Mouse (Mus musculus) neural tube, embryonic 11.5 days (tissue): Measurements from ENCODE around the gene Megf11. TPM values are rescaled to one million over a fixed set of nuclear protein-coding genes. Genes with fewer than 3 reads are reported as not detected.

ENCODE experiments used
- ATAC-seq: fragments of 200-750 bp; cut with Nextera tagmentation; 2 replicates; pipeline ENCODE4 v1.8.0; 2017; ENCODE audit warnings: moderate number of reproducible peaks, mild to moderate bottlenecking, moderate TSS enrichment, moderate library complexity; ENCODE audit not compliant: insufficient read depth, low FRiP score, low TSS enrichment
- DNase-seq: peaks from one replicate; pipeline ENCODE4 v3.0.0-alpha.2; 2015; ENCODE audit warnings: low spot score
- H3K27ac ChIP-seq: fragments of 300-500 bp; sonication (generic); 2 replicates; pipeline ENCODE4 v1.5.1; 2014; ENCODE audit warnings: low read depth, mild to moderate bottlenecking, low read length
- H3K27me3 ChIP-seq: fragments of 300-500 bp; sonication (generic); 2 replicates; pipeline ENCODE4 v1.6.1; 2014; ENCODE audit warnings: mild to moderate bottlenecking, low read length, mixed read lengths; ENCODE audit not compliant: control insufficient read depth, insufficient read depth
- H3K36me3 ChIP-seq: fragments of 300-500 bp; sonication (generic); 2 replicates; pipeline ENCODE4 v1.6.1; 2014; ENCODE audit warnings: mild to moderate bottlenecking, low read length, moderate library complexity, mixed read lengths; ENCODE audit not compliant: control insufficient read depth, insufficient read depth
- H3K4me1 ChIP-seq: fragments of 300-500 bp; sonication (generic); 2 replicates; pipeline ENCODE4 v1.6.1; 2014; ENCODE audit warnings: low read length, mixed read lengths; ENCODE audit not compliant: control insufficient read depth, insufficient read depth
- H3K4me2 ChIP-seq: fragments of 300-500 bp; sonication (generic); 2 replicates; pipeline ENCODE4 v1.6.1; 2014; ENCODE audit warnings: low read depth, mild to moderate bottlenecking, moderate library complexity
- H3K4me3 ChIP-seq: fragments of 300-500 bp; sonication (generic); 2 replicates; pipeline ENCODE4 v1.5.1; 2014; ENCODE audit warnings: low read depth, low read length
- H3K9ac ChIP-seq: fragments of 300-500 bp; sonication (generic); 2 replicates; pipeline ENCODE4 v1.6.1; 2014; ENCODE audit warnings: mild to moderate bottlenecking, low read length
- H3K9me3 ChIP-seq: fragments of 300-500 bp; sonication (generic); 2 replicates; pipeline ENCODE4 v1.6.1; 2016; ENCODE audit warnings: low read length; ENCODE audit not compliant: control insufficient read depth
- WGBS: fragments of 180-500 bp; shearing (Covaris S2); extraction: QIAGEN DNeasy Blood & Tissue Kit; methylation state at CpG from one replicate; pipeline ENCODE4 v1.1.7; 2014; 5-methylcytosine and 5-hydroxymethylcytosine counted together
- polyA plus RNA-seq: library from polyadenylated mRNA; unstranded; fragments of >200 nt; fragmentation: Nextera tagmentation; extraction: Ambion mirVana; gene quantifications from 2 replicates; pipeline ENCODE4 v1.2.1, GENCODE M21; 2014

The Megf11 gene
- polyA plus RNA-seq, 1 experiment from 2014 or later, result 5.7 TPM

GRCm38 (mm10) chr9:64649393-64649792 is 264.0 kb downstream of the Megf11 start:
- H3K9ac ChIP-seq, result no peak overlapping the region
- H3K4me2 ChIP-seq, result no peak overlapping the region
- ATAC-seq (no peak), DNase-seq (no peak)
- 72% methylated on average over 9 of the region's 9 CpGs for WGBS
- no peak overlapping the region for H3K4me3 ChIP-seq
- no peaks in the 10 kb centered on the region for H3K27me3 ChIP-seq
- H3K4me1 ChIP-seq, result no peaks in the 10 kb centered on the region
- no peaks in the 10 kb centered on the region for H3K36me3 ChIP-seq
- no peaks in the 10 kb centered on the region for H3K9me3 ChIP-seq
- no peak overlapping the region for H3K27ac ChIP-seq

DNA sequence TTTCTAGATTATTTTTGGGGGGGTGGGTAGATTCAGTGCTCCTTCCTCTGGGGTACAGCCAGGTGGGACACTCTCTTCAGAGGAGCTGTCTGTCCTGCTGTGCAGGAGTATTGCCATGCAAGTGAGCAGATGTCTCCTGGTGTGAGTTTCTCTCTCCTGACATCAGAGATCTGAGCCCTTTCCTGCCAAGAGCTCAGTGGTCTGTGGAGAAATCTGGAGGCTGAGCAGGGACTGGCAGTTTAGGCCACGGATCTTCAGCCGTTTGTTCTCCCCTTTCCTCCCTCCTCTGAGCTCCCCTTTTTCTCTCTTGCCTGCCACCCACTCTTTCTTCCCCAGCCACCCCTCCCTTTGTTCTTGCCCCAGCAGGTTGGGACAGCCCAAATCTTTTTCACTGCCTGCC is 264.5 kb downstream of the Megf11 start:
- DNase-seq, result no peak
- Histone ChIP-seq H3K27ac (no peak overlapping the region), H3K36me3 (no peaks in the 10 kb centered on the region), H3K4me3 (no peak overlapping the region), H3K9ac (no peak overlapping the region), H3K9me3 (no peaks in the 10 kb centered on the region), H3K4me1 (no peaks in the 10 kb centered on the region), H3K4me2 (no peak overlapping the region), H3K27me3 (no peaks in the 10 kb centered on the region)
- no peak for ATAC-seq
- 6% methylated on average over 2 of the region's 2 CpGs for WGBS

DNA sequence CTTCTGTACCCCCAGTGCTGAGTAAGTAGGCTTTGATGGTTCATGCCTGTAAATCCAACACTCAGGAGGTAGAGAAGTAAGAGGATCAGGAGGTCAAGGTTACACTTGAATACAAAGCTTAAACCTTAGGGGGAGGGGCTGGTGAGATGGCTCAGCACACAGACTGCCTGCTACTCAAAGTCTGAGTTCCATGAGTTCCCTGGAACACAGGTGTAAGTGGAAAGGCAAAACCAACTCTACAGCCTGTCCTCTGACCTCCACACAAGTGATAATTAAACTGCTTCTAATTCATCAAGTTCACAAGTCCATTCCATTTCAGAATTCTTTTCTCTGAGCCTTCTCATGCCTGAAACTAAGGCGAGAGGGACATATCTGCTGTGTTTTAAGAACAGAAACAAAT is 265.8 kb downstream of the Megf11 start:
- no peaks in the 10 kb centered on the region for H3K4me1 ChIP-seq
- no peak overlapping the region for H3K4me3 ChIP-seq
- 90% methylated on average over 1 of the region's 1 CpGs for WGBS
- H3K27me3 ChIP-seq, result no peaks in the 10 kb centered on the region
- no peaks in the 10 kb centered on the region for H3K36me3 ChIP-seq
- DNase-seq (no peak), ATAC-seq (no peak)
- no peak overlapping the region for H3K9ac ChIP-seq
- H3K4me2 ChIP-seq, result no peak overlapping the region
- H3K9me3 ChIP-seq, result no peaks in the 10 kb centered on the region
- H3K27ac ChIP-seq, result no peak overlapping the region

DNA sequence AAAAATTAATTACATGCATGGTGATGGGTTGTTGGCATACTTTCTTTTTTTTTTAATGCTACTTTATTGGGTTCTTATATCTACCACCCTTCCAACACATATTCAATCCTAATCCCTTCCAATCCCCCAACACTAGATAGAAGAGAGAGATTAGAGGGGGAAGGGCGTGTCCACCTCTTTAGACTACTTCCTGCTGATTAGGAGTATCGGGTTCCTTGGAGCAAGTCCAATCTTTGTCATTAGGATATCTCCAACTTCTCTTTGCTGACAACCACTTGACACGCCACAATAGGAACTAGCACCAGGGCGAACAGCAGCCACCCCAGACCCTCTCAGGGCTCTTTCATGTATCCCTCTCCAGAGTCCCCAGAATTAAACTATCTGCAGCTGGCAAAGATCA is 266.3 kb downstream of the Megf11 start:
- WGBS, result 83% methylated on average over 4 of the region's 4 CpGs
- DNase-seq (no peak), ATAC-seq (no peak)
- H3K4me3 ChIP-seq, result no peak overlapping the region
- no peaks in the 10 kb centered on the region for H3K9me3 ChIP-seq
- no peaks in the 10 kb centered on the region for H3K4me1 ChIP-seq
- no peak overlapping the region for H3K27ac ChIP-seq
- no peak overlapping the region for H3K4me2 ChIP-seq
- H3K9ac ChIP-seq, result no peak overlapping the region
- no peaks in the 10 kb centered on the region for H3K27me3 ChIP-seq
- no peaks in the 10 kb centered on the region for H3K36me3 ChIP-seq

- no peaks in the 10 kb centered on the region for H3K9me3 ChIP-seq
- WGBS, result 67% methylated on average over 2 of the region's 2 CpGs
- no peak overlapping the region for H3K4me3 ChIP-seq
- no peaks in the 10 kb centered on the region for H3K36me3 ChIP-seq
- DNase-seq (no peak), ATAC-seq (no peak)
- no peaks in the 10 kb centered on the region for H3K27me3 ChIP-seq
- no peak overlapping the region for H3K27ac ChIP-seq
- H3K4me2 ChIP-seq, result no peak overlapping the region
- no peaks in the 10 kb centered on the region for H3K4me1 ChIP-seq
- no peak overlapping the region for H3K9ac ChIP-seq
Observed at GRCm38 (mm10) chr9:64652138-64652537, 266.7 kb downstream of the Megf11 start.

DNA sequence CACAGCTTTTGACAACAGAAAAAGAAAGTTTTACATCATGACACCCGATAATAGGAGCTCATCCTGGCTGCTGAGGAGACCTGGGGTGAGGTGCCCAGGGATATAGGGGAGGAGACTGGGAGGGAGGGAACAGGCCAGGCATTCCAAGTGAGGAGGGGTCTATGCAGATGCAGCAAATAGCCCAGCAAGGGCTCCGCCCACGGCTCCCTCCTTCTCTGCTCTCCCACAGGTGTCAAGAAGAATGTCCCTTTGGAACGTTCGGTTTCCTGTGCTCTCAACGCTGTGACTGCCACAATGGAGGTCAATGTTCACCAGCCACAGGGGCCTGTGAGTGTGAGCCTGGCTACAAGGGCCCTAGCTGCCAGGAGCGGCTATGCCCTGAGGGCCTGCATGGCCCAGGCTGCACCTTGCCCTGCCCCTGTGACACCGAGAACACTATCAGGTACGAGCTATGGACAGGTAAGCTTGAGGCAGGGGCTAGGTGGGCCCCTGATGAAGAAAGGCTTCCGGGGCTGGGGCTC is 267.5 kb downstream of the Megf11 start:
- H3K27ac ChIP-seq, result no peak overlapping the region
- H3K4me1 ChIP-seq, result no peaks in the 10 kb centered on the region
- DNase-seq (no peak), ATAC-seq (no peak)
- H3K9me3 ChIP-seq, result no peaks in the 10 kb centered on the region
- H3K27me3 ChIP-seq, result no peaks in the 10 kb centered on the region
- no peak overlapping the region for H3K4me2 ChIP-seq
- no peak overlapping the region for H3K9ac ChIP-seq
- H3K36me3 ChIP-seq, result no peaks in the 10 kb centered on the region
- 64% methylated on average over 10 of the region's 10 CpGs for WGBS
- no peak overlapping the region for H3K4me3 ChIP-seq

- ATAC-seq, result no peak
- 74% methylated on average over 10 of the region's 10 CpGs for WGBS
- H3K4me3 ChIP-seq, result no peak overlapping the region
Observed at GRCm38 (mm10) chr9:64654723-64655122, 269.3 kb downstream of the Megf11 start.

DNA sequence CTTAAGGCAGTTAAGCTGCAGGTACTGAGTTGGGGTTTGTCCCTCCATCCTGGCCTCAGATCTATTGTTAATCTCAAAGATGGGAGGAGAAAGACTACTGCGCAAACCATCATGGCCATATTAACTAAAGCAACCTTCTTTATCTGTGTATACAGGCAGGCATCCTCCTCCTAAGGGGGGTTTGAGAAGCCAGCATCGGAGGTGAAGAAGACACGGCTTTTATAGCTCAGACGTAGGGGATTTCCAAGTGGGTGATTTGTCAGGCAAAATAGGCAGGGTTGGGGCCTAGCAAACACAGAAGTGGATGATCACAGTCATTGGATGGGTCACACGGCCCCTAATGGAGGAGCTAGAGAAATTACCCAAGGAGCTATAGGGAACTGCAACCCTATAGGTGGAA is 271.2 kb downstream of the Megf11 start:
- no peak overlapping the region for H3K9ac ChIP-seq
- H3K27me3 ChIP-seq, result no peaks in the 10 kb centered on the region
- H3K36me3 ChIP-seq, result no peaks in the 10 kb centered on the region
- ATAC-seq (no peak), DNase-seq (no peak)
- 57% methylated on average over 5 of the region's 5 CpGs for WGBS
- H3K4me3 ChIP-seq, result no peak overlapping the region
- H3K4me1 ChIP-seq, result 0 out of 2 replicates have a peak, but pooled peaks cover 2% of the 10 kb centered on the region
- no peak overlapping the region for H3K4me2 ChIP-seq
- no peaks in the 10 kb centered on the region for H3K9me3 ChIP-seq
- H3K27ac ChIP-seq, result no peak overlapping the region

More at GRCm38 (mm10) chr9:64654723-64655122, 269.3 kb downstream of the Megf11 start:
- no peak overlapping the region for H3K4me2 ChIP-seq
- no peaks in the 10 kb centered on the region for H3K27me3 ChIP-seq
- H3K4me1 ChIP-seq, result 0 out of 2 replicates have a peak, but pooled peaks cover 2% of the 10 kb centered on the region
- no peak for DNase-seq
- no peaks in the 10 kb centered on the region for H3K36me3 ChIP-seq
- H3K9me3 ChIP-seq, result no peaks in the 10 kb centered on the region
- no peak overlapping the region for H3K27ac ChIP-seq
- no peak overlapping the region for H3K9ac ChIP-seq

GRCm38 (mm10) chr9:64660222-64660621 is 274.8 kb downstream of the Megf11 start:
- ATAC-seq, result no peak
- H3K9me3 ChIP-seq, result no peaks in the 10 kb centered on the region
- 73% methylated on average over 7 of the region's 7 CpGs for WGBS

More at GRCm38 (mm10) chr9:64660222-64660621, 274.8 kb downstream of the Megf11 start:
- Histone ChIP-seq H3K36me3 (no peaks in the 10 kb centered on the region), H3K27ac (no peak overlapping the region), H3K4me2 (no peak overlapping the region), H3K4me3 (no peak overlapping the region), H3K9ac (no peak overlapping the region), H3K27me3 (no peaks in the 10 kb centered on the region), H3K4me1 (peaks cover 8% of the 10 kb centered on the region; the same call in 1 of the 2 replicates)
- DNase-seq, result no peak
